Mouse (Mus musculus) erythroblast, adult 5-6 weeks (primary cell): ENCODE data around the gene Far1. TPM values are rescaled to one million over a fixed set of nuclear protein-coding genes. Genes with fewer than 3 reads are reported as not detected.

Experiments
- ATAC-seq: replicated peaks from 2 replicates; pipeline ENCODE4 v1.8.0; 2016; ENCODE audit warnings: moderate number of reproducible peaks, mild to moderate bottlenecking, moderate TSS enrichment, inconsistent platforms; ENCODE audit not compliant: poor library complexity, low FRiP score, severe bottlenecking
- total RNA-seq, 2 experiments: library from RNA; stranded (forward) in 1 of 2; stranded (reverse) in 1 of 2; fragments of 150-400 nt in 1 of 2; fragments of 200-764, 138-1000 nt in 1 of 2; gene quantifications; 2 replicates each; pipeline versions ENCODE4 v1.2.3 to v1.2.4; 2015 to 2017; ENCODE audit warnings: low replicate concordance in 2 of 2

Far1 gene
- total RNA-seq (2015; ENCODE audit: low replicate concordance) (41.9 and 65.2 TPM in 2 replicates), total RNA-seq (2017; ENCODE audit: low replicate concordance) (48.3 and 56.2 TPM in 2 replicates)

DNA sequence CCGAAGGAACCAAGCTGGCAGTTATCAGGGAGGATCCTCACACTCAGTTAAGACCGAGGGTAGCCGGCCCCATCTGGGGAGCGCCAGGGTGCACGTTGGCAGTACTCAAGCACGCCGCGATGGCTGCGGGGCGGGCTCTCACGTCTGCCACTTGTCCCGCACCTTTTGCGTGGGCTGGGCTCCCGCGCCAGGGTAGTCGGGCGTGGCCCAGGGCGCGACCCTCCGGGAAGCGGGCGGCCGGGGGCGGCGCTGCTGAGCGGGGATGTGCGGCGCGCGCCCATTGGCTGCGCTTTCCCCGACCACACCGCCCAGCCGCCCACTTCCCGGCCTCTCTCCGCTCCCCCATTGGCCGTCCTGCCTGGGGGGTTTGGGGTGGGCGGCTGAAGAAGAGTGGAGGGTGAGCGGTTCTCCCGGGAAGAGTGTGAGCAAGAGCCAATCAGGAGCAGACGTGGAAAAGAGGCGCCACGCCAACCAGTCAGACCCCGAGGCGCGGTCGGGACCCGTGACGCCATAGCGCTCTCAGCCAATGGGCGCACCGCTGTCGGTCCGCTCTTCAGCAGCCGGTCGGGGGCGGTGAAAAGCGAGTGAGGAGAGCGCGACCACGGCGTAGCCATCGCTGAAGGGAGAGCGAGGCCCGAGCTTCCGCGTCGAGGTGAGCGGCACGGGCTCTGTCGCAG is at the start of gene Far1:
Gene Far1, plus strand, starts transcription at position 549 of the 677 bp plus-strand sequence.
- peak; percentile 92 for ATAC-seq

- ATAC-seq, result no peak
Measured at GRCm38 (mm10) chr7:113468345-113468744, 45.3 kb upstream of the Far1 start.

- ATAC-seq, result no peak
Measured at GRCm38 (mm10) chr7:113470671-113471070, 43.0 kb upstream of the Far1 start.

GRCm38 (mm10) chr7:113471653-113472052 is 42.0 kb upstream of the Far1 start:
- ATAC-seq, result no peak

DNA sequence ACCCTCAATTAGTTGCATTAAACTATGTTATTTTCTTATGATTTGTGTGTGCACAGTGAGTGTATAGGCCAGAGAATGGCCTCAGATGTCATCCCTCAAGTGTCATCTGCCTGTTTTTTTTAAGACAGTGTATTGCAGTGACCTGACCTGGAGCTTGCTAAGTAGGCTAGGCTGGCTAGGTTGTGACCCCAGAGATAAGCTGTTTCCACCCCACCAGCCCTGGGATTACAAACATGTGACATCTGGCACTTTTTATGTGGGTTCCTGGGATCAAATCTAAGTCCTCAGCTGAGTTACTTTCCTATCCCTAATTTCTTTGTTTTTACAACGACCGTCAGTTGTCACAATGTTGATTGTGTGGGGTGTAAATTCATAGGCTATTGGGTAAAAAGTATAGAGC is 17.8 kb upstream of the Far1 start:
- no peak for ATAC-seq

- ATAC-seq, result no peak
Measured at GRCm38 (mm10) chr7:113498413-113498812, 15.2 kb upstream of the Far1 start.

DNA sequence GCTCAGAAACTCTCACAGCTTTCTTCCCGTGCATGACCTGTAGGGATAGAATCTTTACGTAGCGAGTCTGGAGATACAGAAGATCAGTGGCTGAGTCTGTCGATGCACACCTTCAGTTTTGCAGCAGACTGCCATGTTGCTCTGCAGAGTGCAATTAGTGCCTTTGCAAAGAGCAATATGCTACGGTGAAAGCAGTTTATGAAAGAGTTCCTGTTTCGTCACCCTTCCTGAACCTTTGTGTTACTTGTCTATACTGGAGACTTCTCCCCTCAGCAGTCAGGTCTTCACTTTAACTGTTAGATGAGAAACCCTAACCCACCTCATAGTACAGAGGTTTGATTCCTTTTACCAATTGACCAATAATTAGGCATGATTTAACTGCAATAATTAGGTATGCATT is 13.8 kb upstream of the Far1 start:
- no peak for ATAC-seq

GRCm38 (mm10) chr7:113502453-113502852 is 11.2 kb upstream of the Far1 start:
- ATAC-seq, result no peak

- no peak for ATAC-seq
Measured at GRCm38 (mm10) chr7:113505047-113505446, 8.6 kb upstream of the Far1 start.

DNA sequence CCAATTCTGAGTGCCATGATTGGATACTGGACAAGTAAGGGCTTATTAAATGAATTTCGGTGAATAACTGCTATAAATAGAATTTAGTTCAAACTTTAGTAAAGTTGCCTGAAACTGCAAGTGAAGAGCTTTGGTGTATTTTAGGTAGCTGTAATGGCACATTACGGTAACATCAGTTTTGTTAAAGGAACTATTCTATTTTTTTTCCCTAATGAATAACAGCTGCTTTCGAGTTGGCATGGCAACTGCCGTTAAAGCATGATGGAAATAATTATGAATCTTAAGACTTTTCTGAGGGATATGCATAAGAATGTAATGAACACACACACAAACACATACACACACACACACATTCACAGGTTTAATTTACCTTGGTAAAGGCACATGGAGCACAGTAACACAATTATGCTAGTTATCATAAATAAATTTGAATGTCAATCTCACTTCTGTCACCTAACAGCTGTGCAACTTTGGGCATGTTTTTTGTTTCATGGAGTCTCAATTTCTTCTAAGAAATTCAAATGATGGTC is 8.1 kb upstream of the Far1 start:
- ATAC-seq, result no peak

DNA sequence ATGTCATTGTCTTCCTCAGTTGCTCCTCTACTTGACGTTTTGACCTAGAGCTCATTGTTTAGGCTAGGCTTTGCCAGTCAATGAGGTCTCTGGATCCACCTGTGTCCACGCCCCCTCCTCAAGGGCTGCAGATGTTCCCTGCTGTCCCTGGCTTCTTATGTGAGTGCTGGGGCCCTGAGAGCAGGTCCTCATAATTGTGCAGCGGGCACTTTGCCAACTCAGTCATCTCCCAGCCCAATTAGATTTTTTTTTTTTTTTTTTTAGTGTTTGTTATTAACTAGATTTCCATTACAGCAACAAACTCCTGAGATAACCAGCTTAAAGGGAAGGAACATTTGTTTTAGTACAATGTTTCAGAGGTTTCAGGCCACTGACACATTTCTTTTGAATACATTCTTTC is 5.8 kb upstream of the Far1 start:
- no peak for ATAC-seq

GRCm38 (mm10) chr7:113511396-113511795 is 2.2 kb upstream of the Far1 start:
- ATAC-seq, result no peak

GRCm38 (mm10) chr7:113512527-113513285 is 928 bp upstream of the Far1 start:
- ATAC-seq, result peak; percentile 60

- peak; percentile 57 for ATAC-seq
Measured at GRCm38 (mm10) chr7:113513963-113514649, 472 bp downstream of the Far1 start.

GRCm38 (mm10) chr7:113515831-113516230 is 2.2 kb downstream of the Far1 start:
- ATAC-seq, result no peak

GRCm38 (mm10) chr7:113518419-113518818 is 4.8 kb downstream of the Far1 start:
- ATAC-seq, result no peak

DNA sequence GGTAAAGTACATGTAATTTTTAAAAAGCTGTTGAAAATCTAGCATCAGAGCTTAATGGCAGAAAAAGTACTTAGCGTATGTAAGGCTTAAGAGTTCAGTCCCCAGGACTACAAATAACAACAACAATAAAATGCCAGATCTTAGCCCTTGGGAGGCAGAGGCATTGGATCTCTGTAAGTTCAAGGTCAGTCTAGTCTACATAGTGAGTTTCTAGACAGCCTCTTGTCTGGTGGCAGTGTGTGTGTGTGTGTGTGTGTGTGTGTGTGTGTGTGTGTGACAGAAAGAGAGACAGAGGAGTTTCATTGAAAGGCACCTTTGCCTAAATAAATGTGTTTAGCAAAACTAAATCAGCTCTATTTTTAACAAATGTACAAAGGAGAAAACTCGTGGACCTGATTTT is 5.3 kb downstream of the Far1 start:
- ATAC-seq, result no peak

DNA sequence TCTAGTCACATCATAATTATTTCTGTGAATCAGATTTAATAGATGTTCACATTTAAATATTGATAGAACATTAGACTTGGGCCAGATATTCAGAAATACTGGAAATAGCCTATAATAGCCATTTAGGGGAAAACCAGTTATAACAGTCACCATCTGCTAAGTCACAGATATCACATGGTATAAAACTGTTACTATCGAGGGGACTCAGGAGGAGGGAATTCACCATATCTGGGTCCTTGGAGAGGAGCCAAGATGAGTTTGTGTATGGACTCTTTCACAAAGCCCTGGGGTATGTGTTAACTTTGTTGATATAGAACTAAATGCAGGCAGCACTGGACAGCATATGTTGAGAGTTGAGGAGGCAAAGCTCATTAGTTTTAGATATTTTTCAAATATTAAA is 29.5 kb downstream of the Far1 start:
- peak; percentile 81 for ATAC-seq

GRCm38 (mm10) chr7:113551742-113552463 is 38.3 kb downstream of the Far1 start:
- no peak for ATAC-seq

DNA sequence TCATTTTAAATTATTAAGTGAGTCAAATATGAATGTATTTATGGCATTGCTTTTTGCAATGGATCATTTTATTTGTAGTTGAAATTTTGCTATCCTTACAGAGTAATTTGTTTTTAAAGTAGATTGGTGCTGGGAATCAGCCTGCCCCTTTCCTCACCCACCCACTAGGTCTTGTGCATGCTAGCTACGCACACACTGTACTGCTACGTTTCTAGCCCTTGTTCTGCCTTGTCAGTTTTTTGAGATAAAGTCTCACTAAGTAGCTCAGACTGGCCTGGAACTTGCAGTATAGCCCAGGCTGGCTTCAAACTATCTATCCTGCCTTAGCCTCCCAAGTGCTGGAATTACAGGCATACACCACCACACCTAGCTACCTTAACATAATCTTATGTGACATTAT is 38.9 kb downstream of the Far1 start:
- ATAC-seq, result no peak
